Mouse (Mus musculus) E14TG2a.4 (cell line): Measurements from ENCODE around the gene Rtf1.
A peak's percentile ranks its signal among the peaks of the same experiment; 100 is the strongest.

Source experiments
- H3K27me3 ChIP-seq: 2 replicates; pipeline ENCODE4 v1.6.1; 2014; ENCODE audit warnings: low read length, control low read depth; ENCODE audit not compliant: insufficient read depth
- H3K36me3 ChIP-seq: 2 replicates; pipeline ENCODE4 v1.6.1; 2014; ENCODE audit warnings: low read length, control low read depth; ENCODE audit not compliant: insufficient read depth
- H3K4me1 ChIP-seq: replicated peaks from 2 replicates; pipeline ENCODE4 v1.6.1; 2014; ENCODE audit warnings: low read depth, low read length, control low read depth
- H3K4me3 ChIP-seq: replicated peaks from 2 replicates; pipeline ENCODE4 v1.5.1; 2014; ENCODE audit warnings: mild to moderate bottlenecking, low read length
- H3K9me3 ChIP-seq: 2 replicates; pipeline ENCODE4 v1.6.1; 2014; ENCODE audit warnings: low read length, control low read depth
- CTCF ChIP-seq: conservative IDR thresholded peaks from 2 replicates; pipeline ENCODE4 v1.5.1; 2014; ENCODE audit warnings: low read length
- NANOG ChIP-seq: IDR thresholded peaks from 2 replicates; pipeline ENCODE4 v1.6.1; 2014; ENCODE audit warnings: borderline replicate concordance, low read length, mixed read lengths
- POU5F1 ChIP-seq: IDR thresholded peaks from 2 replicates; pipeline ENCODE4 v1.6.1; 2014; ENCODE audit warnings: low read length, borderline replicate concordance

Gene Rtf1

DNA sequence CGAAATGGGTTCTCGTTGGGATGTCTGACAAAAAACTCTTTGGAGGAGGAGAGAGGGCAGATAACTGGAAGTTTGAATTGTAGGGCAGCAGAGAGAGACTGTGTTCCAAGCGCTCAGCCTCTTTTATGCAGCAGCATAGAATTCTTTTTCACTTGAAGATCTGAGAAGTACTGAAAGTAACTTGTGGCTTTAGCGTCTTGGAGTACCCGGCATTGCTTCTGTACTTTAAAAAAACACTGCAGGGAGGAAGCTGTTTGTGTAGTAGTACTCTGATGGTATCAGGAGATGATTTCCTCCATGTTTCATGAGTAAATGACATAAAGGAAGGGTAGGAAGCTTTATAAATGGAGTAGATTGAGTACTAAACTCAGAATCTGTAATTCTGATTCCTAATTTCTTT is 963 bp downstream of the Rtf1 start:
- Histone ChIP-seq H3K4me1 (peaks cover 31% of the 10 kb centered on the region), H3K36me3 (peaks cover 13% of the 10 kb centered on the region), H3K4me3 (peak overlapping the region; percentile 99), H3K27me3 (peaks cover under 1% of the 10 kb centered on the region; the same call in 1 of the 2 replicates), H3K9me3 (no peaks in the 10 kb centered on the region)
- TF ChIP-seq POU5F1 (no peak), NANOG (no peak), CTCF (no peak)

DNA sequence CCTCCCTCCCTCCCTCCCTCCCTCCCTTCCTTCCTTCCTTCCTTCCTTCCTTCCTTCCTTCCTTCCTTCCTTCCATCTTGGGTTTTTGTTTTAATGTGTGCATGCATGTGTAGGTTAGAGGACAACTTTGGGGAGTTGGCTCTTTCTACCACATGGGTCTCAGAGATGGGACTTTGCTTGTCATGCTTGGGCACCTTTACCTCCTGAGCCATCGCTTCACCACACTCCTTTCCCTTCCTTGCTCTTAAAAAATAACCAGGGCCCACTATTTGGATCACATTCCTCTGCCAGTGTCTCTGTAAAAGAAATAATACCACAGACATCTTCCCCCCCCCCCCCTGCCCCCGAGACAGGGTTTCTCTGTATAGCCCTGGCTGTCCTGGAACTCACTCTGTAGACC is 8.8 kb downstream of the Rtf1 start:
- Histone ChIP-seq H3K36me3 (peaks cover 52% of the 10 kb centered on the region), H3K27me3 (no peaks in the 10 kb centered on the region), H3K4me3 (no peak overlapping the region), H3K9me3 (peaks cover 59% of the 10 kb centered on the region), H3K4me1 (no peaks in the 10 kb centered on the region)
- TF ChIP-seq POU5F1 (no peak), CTCF (no peak), NANOG (no peak)

DNA sequence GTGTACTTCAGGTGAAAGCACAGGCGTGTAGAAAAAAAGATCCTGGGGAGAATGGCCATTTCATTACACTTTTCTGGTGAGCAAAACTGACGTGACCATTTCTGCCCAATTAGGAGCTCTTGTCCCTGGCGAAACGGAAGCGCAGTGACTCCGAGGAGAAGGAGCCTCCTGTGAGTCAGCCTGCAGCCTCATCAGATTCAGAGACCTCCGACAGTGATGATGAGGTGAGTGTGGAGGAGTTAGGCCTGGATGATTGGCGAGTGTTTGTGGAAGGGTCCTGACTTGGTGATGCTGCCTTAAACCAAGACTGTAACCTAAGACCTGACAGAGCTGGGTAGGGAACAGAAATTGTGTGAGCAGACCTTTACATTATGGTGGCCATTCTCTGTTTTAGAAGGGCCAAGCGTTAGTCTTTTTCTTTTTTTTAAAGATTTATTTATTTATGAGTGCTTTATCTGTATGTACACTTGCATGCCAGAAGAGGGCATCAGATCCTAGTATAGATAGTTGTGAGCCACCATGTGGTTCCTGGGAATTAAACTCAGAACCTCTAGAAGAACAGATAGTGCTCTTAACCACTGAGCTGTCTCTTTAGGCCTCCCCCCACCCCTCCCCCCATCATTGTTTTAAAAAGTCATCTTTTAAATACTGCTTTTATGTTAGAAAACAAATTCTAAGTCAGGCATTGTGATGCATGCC is 17.3 kb downstream of the Rtf1 start:
- H3K9me3 ChIP-seq, result peaks cover 22% of the 10 kb centered on the region
- TF ChIP-seq CTCF (peak; percentile 12), NANOG (no peak)
- H3K4me1 ChIP-seq, result peaks cover 9% of the 10 kb centered on the region
- peaks cover 62% of the 10 kb centered on the region for H3K36me3 ChIP-seq
- no peaks in the 10 kb centered on the region for H3K27me3 ChIP-seq
- no peak overlapping the region for H3K4me3 ChIP-seq

DNA sequence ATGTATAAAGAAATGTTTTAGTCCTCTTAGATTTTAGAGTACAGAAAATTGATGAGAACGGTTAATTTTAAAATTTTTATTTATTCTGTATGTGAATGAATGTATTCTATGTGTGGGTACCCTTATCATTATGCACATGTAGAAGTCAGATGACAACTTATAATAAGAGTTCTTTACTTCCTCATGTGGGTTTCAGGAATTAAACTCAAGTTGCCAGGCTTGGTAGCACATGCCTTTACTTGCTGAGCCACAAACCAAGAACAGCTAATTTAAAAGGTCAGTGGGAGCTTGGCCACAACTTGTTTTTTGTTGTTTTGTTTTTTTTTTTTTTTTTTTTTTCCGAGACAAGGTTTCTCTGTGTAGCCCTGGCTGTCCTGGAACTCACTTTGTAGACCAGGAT is 20.0 kb downstream of the Rtf1 start:
- TF ChIP-seq NANOG, result no peak
- no peak for TF ChIP-seq CTCF
- TF ChIP-seq POU5F1, result no peak
- peaks cover 56% of the 10 kb centered on the region for H3K36me3 ChIP-seq
- no peaks in the 10 kb centered on the region for H3K27me3 ChIP-seq
- H3K4me3 ChIP-seq, result no peak overlapping the region
- peaks cover 13% of the 10 kb centered on the region for H3K4me1 ChIP-seq
- no peaks in the 10 kb centered on the region for H3K9me3 ChIP-seq

DNA sequence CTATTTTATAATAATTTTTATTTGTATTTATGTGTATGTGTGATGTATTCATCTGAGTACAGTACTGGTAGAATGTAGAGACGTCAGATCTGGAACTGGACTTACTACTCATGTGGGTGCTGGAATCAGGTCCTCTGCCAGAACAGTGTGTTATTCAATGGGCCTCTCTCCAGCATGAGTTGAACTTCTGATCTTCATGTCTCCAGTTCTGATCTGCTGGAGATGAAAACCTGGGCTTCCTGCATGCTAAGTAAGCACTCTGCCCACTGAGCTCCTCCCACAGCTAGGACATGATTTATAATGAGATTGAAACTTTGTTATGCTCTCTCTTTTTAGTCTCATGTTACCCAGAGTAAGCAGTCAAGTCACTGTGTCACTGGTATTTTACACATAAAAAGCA is 21.2 kb downstream of the Rtf1 start:
- H3K4me3 ChIP-seq, result no peak overlapping the region
- peaks cover 13% of the 10 kb centered on the region for H3K4me1 ChIP-seq
- H3K9me3 ChIP-seq, result no peaks in the 10 kb centered on the region
- H3K36me3 ChIP-seq, result peaks cover 62% of the 10 kb centered on the region
- no peak for TF ChIP-seq CTCF
- no peak for TF ChIP-seq POU5F1
- no peak for TF ChIP-seq NANOG
- no peaks in the 10 kb centered on the region for H3K27me3 ChIP-seq

DNA sequence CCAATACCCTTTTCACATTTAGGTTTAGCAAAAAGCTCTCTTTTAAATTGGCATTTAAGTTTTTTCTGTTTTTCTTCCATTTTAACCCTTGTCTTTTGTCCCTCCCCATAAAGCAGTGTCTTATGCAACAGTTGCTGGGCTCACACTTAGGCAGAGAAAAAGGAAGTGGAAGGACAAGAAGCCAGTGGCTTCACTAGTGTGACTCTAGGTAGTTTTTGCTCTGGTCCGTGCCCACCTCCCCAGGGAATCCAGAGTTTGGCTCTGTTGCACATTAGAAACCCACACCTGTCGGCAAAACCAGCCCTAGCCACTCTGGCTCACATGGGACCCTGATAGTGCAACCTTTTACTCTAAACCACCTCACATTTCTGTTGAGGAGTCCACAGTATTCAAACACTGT is 23.6 kb downstream of the Rtf1 start:
- Histone ChIP-seq H3K4me3 (no peak overlapping the region), H3K36me3 (peaks cover 64% of the 10 kb centered on the region), H3K4me1 (peaks cover 9% of the 10 kb centered on the region; the same call in 1 of the 2 replicates), H3K9me3 (no peaks in the 10 kb centered on the region), H3K27me3 (no peaks in the 10 kb centered on the region)
- TF ChIP-seq NANOG, result no peak
- TF ChIP-seq POU5F1, result no peak
- no peak for TF ChIP-seq CTCF

DNA sequence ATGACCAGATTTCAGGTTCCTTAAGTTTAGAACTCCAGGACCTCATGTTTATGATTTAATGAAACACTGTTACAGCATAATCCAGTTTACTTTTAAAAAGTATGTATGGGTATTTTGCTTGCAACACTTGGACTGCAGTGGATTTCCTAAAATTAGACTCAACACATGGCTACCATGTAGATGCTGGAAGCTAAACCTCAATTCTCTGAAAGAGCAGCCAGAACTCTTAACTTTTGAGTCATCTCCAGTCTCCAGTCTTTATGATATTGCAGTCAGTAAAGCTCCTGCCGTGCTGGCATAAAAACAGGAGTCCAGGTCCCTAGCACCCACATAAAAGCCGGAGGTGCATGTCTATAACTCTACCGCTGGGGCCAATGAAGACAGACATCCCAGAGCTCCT is 25.1 kb downstream of the Rtf1 start:
- Histone ChIP-seq H3K4me1 (peaks cover 14% of the 10 kb centered on the region), H3K9me3 (no peaks in the 10 kb centered on the region), H3K27me3 (no peaks in the 10 kb centered on the region), H3K36me3 (peaks cover 63% of the 10 kb centered on the region), H3K4me3 (no peak overlapping the region)
- TF ChIP-seq CTCF (no peak), NANOG (no peak), POU5F1 (no peak)

DNA sequence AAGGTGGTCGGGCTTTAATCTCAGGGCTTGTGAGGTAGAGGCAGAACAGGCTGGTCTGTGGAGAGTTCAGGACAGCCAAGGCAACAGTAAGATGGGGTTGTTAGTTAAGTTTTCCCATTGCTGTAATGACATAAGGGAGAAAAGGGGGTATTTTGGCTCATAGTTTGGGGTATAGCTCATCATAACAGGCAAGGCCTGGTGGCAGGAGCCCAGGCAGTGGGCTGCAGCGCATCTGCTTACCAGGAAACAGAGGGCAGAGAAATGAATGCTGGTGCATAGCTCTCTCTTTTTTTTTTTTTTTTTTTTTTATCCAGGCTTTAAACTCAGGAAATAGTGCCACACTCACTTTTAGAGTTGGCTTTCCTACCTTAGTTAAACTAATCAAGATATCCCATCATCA is 28.3 kb downstream of the Rtf1 start:
- no peak for TF ChIP-seq NANOG
- TF ChIP-seq POU5F1, result no peak
- TF ChIP-seq CTCF, result no peak
- Histone ChIP-seq H3K36me3 (peaks cover 55% of the 10 kb centered on the region), H3K9me3 (no peaks in the 10 kb centered on the region), H3K27me3 (no peaks in the 10 kb centered on the region), H3K4me1 (peaks cover 36% of the 10 kb centered on the region), H3K4me3 (no peak overlapping the region)

DNA sequence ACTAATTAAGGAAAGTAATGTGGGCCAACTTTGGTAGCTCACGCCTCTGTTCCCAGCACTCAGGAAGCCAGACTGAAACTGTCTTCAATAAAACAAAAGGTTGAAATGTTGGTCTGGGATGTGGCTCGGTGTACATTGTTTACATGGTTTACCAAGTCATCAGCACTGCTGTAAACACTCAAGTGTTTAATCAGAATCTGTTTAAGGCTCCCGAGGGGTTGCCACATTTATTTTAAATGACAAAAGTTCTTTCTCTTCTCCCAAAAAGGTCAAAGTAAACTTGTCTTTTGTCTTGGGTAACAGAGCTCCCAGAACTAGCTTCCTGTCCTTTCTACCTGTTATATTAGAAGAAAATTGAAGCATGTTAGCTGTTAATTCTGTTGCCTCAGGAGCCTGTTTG is 32.8 kb downstream of the Rtf1 start:
- Histone ChIP-seq H3K36me3 (peaks cover 53% of the 10 kb centered on the region), H3K4me1 (peaks cover 53% of the 10 kb centered on the region), H3K4me3 (no peak overlapping the region), H3K27me3 (no peaks in the 10 kb centered on the region), H3K9me3 (no peaks in the 10 kb centered on the region)
- TF ChIP-seq NANOG (peak; percentile 84; the same call in 1 of the 2 replicates), CTCF (no peak)
